Mouse (Mus musculus) kidney, adult 18-20 months (tissue): ENCODE data around the gene Hnrnpu.

Experiments
- DNase-seq: peaks from one replicate; pipeline ENCODE4 v3.0.0; 2021

The Hnrnpu gene

DNA sequence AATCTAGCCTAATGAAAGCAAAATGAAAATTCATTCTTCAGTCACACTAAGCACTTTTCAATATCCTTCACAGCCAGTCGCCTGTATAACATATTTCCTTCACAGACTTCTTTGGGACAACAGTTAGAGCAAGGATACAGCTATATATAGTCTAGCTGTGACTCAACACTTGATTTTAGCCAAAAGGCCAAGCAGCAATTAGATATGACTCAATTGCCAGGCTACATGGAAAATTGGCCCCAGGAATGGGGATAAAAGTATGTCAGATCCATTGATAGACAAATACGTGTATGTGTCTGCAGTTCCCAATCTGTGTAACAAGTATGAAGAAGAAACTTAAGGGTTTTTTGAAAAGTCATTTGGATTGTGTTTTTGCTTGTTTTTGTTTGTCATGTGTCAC lies 2.6 kb upstream of the Hnrnpu start:
- DNase-seq, result no peak

DNA sequence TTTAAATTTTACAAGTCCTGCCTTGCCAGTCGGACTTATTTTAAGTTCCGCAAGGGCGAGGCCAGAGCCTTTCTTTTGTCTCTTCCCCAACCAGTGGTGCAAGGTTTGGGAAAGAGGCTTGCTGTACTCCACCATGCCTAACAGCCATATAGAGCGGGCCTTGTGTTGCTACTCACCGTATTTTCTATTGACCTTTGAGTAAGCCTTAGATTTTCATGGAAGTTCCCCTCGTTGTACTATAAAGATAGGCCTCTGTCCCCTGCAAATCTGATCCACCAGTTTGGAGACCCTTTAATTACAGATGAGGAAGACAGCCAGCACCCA lies 683 bp upstream of the Hnrnpu start:
- peak; percentile 56 for DNase-seq

DNA sequence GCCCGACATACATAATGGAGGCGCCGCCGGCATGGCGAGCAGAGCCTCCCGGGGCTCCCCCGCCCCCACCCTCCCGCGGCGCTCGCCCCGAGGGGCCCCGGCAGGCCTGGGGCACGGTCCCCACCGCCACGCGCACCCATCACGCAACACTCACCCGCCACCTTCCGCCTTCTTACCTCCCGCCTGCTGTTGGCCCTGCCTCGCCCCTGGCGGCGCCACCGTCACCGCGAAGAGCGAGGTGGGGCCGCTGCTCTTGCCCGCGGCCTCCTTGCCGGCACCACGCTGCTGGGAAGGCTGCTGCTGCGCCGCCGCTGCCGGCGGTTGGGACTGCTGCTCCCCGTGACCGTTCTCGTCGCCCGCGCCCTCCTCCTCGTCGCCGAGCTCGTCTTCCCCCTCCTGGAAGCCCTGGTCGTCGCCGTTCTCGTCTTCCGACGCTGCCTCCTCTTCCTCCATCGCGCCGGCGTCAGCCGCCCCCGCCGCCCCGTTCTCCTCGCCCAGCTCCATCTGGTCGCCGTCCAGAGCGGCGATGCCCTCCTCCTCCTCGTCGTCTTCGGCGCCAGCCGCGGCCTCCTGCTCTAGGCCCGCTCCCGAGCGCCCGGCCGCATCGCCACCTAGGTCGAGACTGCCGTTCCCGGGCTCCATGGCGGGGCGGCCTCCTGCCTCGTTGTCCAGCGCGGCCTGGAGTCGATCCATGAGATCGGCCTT lies 668 bp downstream of the Hnrnpu start:
- DNase-seq, result no peak

DNA sequence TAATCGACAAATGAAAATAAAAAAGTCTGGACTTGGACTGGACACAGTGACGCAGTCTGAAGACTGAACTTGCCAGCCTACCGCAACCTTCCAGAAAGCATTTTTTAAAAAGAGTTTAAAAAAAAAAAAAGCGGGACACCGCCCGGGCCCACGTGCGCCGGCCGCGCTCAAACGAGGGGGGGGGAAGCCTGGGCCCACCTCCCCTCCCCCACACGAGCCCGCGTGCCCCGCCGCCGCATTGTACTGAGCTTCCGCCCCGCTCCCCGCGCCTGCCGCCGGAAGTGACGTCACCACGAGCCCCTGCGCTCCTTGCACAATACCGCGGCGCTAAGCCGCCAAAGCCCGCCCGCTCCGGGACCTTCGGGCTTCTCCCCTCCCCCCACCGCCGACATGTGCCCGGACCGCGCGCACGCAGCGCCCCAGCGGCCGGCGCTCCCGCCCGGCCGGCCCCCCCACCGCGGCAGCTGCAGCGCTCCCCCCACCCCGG lies 1.3 kb downstream of the Hnrnpu start:
- peak; percentile 93 for DNase-seq

DNA sequence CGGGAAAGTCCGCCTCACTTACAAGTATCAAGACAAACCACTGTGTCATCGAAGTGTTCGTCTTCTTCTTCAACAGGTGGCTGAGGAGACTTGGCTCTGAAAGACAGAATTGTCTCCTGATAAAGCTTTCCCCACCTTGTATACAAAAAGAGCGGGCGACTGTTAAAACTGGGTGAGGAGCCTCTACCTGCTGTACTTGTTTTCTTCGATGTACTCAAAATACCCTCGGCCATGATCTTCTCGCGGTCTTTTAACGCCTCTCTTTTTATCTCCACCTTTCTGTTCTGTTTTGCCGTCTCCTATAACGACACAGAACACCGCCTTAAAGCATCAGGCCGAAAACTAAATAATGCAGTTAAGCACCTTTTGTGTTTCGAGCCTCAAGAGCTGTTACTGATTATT lies 1.7 kb downstream of the Hnrnpu start:
- DNase-seq, result peak; percentile 25

DNA sequence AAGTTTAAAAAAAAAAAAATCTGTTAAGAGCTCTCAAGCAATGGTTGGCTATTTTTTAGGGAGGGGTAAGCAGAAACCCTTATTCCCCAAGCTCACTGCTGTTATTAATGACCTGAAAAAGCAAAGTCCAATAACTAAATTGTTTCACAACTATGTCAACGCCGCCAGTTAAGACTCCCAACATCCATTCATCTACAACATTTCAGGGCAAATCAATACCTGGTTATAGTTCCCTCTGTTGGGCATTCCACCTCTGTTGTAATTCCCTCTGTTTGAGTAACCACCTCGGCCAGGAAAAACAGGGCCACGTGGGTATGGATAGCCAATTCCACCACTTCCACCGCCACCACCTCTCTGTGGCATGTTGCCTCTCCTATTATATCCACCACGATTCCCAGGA lies 7.7 kb downstream of the Hnrnpu start:
- no peak for DNase-seq

DNA sequence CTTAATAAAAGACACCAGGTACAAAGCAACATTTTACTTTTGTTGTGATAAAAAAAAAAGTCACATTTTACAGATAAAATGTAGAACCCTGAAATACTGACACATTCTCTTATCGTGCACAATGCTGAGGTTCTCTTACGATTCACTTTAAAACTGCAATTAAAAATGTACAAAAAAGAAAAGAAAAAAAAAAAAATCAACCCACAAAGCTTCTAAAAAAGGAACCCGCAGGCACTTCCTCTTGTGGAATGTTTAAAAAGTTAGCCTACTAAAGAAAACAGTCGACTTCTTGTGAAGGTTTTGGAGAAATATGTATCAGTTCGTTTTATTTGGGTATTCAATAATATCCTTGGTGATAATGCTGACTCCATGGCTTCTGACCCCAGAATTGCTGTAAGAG lies 8.6 kb downstream of the Hnrnpu start:
- DNase-seq, result no peak

DNA sequence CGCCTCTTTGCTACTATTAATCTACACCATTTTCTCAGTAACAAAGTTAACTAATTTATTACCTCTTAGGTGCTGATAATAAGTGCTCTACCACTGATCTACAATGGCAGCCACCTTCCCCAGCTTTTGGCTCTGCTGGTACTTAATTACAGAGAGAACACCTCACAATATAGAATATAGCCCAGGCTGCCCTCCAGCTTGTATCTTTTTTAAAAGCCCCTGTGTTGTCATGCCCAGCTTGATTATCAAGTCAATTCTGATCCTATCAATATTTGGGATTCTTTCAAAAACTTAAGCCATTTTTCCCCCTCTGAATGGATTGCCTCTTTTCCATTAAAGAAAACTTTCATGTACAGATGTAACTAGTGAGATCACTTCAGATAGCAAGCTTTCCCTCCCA lies 10.6 kb downstream of the Hnrnpu start:
- no peak for DNase-seq

DNA sequence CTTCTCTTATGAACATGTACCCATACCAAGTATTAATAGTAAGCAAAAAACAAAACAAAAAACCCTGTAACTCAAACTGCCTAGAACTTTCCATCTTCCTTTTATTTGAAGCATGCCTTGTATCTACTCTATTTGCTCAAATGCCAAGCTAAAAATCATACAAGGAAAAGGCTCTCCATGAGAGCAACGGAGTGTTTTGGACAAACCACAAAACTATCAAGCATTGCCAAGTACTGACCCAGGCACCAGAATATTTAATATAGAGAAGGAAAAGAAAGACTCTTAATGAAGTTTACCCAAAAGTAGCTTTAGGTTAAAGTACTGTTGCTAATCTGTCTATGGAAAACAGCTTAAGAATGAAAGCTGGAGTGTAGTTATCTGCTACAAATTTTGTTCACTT lies 11.2 kb downstream of the Hnrnpu start:
- DNase-seq, result no peak

DNA sequence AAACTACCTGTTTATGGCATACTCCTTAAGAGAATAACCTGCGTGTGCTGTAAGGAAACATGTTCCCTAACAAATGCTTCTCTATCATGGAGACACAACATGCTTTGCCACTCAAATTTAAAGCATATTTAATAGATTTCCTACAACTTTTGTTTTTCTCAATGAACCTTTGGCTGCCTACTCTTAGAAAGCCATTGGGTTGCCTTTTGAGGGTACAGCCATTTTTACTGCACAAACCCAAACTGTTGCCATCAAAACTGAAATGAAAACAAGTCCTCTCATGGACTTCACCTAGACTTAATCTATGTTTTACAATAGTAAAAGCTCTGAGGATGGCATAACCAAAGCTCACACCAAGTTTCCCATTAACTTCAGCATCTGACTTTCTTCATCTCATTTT lies 13.0 kb downstream of the Hnrnpu start:
- no peak for DNase-seq

DNA sequence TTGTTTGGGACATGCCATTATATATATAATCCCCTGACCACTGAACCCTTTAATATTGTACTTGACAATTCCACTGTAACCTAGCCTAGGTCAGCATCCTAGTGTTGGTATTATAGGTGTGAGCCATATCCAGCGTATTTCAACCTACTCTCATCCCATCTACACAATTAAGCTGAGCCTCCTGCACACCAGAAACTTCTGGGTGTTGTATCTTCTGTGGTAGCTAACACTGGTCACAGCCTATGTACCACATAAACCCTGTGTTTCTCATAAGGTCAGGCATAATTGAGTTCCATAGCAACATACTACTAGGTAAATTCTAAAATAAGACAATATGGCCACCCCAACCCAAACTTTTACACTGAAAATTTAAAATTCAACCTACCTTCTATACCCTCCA lies 14.4 kb downstream of the Hnrnpu start:
- DNase-seq, result no peak

DNA sequence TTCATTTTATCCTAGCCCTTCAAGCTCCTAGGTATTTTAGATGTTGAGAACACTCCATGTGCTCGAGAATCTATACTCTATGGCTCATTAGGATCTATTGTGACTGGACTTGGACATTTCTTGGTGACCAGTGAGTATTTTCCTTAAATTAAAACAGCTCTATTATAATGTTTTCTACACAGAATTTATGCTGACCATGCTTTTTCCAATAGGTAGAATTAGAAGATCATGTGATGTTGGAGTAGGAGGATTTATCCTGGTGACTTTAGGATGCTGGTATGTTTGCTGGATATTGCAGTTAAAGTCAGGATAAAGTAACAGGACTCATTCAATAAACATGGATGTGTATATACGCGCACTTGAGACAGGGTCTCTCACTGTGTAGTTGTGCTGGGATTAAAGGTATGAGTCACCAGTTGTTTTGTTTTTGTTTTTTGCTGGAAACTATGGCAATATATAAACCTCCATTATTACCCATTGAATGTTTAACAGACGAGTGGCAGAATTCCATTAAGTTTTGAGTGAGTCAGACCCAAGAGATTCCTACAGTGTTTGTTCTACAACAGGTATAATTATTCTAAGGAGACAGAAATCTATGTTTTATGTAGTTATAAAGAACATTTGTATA lies 15.8 kb downstream of the Hnrnpu start:
- DNase-seq, result no peak

DNA sequence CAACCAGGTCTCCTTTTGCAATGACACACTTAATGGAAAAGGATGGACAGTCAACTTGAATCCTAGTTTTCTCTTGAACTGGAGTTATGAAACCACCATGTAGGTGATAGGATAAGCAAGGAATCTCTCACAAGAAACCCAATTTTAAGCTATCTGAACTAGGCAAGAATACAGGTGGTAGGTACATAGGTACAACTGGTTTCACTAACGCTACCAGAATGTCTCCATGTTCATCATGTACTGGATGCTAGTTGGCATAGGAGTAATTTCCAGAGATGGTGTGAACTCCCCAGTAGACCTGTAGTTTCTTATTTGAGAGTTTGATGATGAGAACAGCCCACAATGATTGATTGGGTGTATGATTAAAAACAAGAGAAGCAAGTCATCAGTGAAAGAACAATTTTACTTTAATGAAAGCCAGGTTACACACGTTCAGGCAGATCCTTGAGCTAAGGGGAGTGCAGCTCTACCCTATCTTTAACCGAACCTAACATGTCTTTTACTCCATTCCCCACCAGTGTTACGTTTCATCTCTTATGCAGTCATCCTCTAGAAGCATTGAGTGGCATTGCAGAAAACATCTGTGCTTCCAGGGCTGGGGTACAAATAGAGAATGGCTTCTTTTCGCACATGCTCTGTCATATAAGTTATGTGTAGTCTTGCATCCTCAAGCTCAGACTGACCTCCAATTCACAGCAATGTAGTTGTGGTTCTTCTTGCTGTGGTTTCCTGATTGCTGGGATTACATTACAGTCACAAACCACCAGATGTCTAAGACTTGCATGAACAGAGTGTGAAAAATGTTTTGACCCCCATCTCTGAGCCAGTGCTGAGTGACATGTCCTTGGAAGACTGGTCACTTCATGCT lies 16.6 kb downstream of the Hnrnpu start:
- DNase-seq, result no peak

DNA sequence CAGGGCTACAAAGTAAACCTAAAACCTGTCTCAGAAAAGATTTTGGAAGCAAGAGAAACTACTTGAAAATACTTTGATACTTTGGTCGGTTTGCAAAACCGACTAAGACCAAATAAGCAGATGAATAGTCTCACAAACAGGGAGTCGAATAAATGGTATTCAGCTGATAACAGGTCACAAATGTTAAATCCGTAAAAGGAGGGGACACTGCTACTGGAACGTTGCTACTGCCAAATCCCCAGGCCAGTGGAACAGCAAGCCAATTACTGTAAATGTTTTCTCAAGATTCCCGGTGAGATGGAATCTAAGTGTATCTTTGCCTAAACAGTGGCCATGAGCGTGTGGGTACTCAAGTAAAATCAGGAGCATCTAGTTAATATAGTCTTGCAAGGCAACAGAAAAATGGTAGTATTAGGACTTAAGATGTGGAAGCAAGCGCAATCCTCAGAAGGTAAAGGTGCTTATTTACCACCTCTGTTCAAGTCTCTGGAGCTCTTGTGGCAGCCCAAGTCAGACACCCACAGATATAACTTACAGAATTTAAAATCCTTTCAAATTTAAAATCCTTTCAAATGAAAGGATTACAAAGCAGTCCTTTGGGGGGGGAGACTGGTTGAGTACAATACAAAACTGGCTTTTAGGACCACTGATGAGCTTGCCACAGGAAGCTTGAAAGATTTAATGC lies 17.4 kb downstream of the Hnrnpu start:
- no peak for DNase-seq

DNA sequence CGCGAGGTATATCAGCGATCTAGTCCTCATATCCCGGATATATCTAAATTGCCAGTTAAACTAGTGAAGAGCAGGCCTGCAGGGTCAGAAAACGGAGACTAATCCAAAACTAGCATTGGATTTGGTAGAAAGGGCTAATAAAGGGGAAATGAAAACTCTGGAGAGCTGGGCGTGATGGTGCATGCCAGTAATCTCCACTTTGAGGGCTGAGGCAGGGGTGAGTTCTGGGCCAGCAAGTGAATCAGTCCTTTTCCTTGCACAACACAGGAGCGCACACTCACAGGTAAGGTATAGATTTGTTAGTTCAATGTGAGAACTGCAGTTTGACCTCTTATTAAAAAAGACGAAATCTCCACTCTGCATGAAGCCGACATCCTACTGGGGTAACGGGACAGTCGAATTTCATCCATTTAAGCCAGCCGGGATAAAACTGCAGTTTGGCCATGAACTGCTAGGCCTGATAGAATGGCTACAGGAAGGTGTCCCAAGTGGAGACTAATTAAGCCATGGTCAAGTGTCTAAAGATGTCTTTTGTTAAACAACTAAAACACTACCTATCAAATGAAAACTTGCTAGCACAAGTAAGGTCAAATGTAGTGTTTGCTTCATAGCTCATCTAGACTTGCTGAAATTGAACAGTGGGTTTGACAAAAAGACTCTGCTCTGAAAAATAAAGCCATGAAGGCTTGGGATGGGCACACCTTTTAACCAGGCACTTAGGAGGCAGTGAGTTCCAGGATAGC lies 18.1 kb downstream of the Hnrnpu start:
- no peak for DNase-seq

DNA sequence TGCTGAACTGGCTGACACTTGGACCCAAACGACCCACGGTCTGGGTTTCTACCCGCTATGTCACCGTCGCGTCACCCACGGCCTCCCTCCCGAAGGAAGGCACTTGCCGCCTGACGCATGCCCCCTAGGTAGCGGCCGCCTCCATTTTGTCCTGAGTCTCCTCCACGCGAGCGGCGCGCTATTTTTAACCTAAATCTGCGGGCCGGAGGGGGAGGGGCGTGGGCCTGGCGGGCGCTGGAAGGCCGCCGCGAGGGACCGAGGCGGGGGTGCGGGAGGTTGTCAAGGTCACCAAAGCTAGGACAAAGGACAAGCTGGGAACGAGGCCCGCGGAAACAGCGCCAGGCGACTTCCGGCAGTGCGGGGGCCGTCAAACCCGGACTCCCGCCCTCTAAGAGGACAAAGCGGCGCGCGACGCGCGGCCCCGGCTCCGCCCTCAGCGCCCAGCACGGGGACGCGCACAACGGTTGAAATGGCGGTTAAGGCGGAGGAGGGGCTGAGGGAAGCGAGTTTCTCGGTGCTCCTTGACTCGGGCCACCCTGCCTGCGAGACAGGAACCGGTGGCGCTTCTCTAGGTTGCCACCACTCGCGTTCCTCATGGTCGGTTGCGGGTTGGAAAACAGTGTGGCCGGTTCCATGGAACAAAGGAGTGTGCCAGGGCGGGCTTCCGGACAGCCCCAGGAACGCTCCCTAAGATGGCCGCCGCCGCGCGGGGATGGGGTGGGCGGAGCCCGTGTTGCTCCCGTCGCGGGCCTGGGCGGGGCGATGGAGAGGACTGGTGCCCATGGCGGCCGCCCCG lies 19.0 kb downstream of the Hnrnpu start, which contains the start of gene Cox20:
Gene Cox20, plus strand, starts transcription at position 742 of the 796 bp plus-strand sequence.
- peak; percentile 99 for DNase-seq

DNA sequence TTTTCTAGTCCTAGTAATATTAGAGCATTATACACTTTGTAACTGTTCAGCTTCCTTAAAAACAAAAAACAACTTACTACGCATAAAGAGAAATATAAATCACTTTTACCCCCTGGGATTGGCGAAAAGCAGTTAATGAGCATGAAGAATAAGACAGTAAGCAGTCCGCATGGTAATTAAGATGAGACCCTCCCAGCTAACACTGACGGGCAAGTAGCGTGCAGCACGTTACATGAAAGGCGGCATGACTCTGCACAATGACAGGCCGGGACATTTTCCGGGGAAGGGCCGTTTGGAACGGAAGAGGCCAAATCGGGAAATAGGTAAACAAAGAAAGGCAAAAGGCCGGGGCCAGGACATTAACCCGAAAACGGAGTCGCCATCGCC lies 19.6 kb downstream of the Hnrnpu start:
- no peak for DNase-seq

DNA sequence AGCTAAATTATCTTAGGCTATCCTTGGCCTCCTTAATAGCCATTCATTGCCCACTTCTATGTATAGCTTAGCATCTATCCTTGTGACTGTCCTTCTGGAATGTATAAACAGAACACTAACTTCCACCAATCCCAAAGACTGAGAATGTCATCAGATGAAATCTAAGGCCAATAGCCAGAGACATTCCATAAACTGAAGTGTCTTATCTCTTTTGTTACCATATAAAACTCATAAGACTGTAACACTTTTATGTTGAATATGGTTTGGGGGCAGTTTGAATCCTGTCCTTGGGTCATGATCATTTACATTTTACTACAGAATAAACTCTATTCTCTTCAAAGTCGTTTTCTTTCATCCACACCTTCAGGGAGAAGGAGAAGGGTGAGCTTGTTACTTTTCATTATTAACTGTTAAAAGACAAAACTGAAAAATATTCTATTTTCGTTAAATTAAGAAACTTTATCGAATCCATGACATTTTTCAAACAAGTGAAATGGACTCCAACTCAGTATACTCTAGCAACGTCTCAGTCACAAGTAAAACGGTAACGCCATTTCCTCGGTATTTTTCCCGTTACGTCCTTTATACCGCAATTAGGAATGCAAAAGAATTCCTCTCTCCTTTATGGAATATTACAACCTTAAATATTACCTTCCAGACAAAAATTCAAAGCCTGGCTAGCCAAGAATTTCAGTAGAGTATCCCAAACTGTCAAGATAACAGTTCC lies 20.2 kb downstream of the Hnrnpu start:
- DNase-seq, result no peak

DNA sequence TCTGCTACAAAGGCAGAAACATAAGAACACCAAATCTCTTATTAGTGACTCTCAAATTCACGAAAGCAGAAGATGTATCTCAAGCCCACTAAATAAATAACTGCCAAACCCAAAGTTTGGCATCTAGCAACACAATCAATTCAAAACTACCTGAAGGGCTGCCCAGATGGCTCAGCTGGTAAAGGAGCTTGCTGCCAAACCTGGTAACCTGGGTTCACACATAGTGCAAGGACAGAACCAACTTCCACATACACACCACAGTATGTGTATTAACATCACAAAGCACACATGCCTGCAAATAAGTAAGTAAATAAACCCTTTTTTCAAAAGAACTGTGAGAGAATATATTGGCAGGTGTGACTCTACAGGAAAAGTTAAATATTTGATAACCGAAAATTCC lies 23.4 kb downstream of the Hnrnpu start:
- DNase-seq, result no peak

DNA sequence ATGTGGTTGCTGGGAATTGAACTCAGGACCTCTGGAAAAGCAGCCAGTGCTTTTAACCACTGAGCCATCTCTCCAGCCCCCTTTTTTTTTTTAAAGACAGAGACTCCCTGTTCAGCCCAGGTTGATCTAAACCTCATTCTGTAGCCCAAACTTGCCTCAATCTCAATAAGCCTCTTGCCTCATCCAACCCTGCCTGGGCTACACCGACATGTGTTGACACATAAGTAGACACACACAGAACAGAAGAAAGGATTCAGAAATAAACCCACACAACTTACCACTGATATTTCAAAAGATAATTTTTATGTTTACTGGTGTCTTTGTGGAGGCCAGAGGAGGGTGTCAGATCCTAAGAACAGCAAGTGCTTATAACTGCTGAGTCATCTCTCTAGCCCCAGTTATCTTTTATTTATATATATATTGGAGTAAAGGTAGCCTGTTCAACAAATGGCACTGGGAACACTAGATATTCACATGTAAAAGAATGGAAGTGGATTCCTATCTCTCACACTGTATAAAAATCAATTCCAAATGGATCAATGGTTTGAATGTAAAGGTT lies 24.5 kb downstream of the Hnrnpu start:
- no peak for DNase-seq

DNA sequence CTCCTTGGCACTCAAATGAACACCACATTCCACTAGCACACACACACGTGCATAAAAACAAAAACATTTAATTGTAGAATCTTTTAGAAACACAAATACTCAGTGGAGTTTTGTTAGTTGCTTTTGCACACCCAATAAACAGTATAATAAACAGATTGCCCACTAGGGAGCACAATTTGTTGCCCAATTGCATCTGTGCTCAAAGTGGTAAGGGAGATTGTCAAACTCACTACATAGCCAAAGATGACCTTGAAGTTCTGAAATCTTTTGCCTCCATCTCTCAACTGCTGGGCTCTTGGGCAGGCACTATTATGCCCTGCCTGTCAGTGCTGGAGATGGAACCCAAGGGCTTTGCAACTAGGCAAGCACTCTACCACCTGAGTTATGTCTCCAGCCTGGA lies 27.5 kb downstream of the Hnrnpu start:
- no peak for DNase-seq
